Mouse (Mus musculus) large intestine, adult 2 months (tissue): Measurements from ENCODE around the gene Vstm4. TPM values are rescaled to one million over a fixed set of nuclear protein-coding genes. Genes with fewer than 3 reads are reported as not detected.

ENCODE experiments used
- DNase-seq: peaks from one replicate; pipeline ENCODE4 v3.0.0-alpha.2; 2012; ENCODE audit warnings: low read depth, low spot score
- WGBS: fragments of 180-500 bp; shearing (Covaris S2); methylation state at CpG from one replicate; pipeline ENCODE4 v1.1.7; 2018; 5-methylcytosine and 5-hydroxymethylcytosine counted together
- polyA plus RNA-seq: library from polyadenylated mRNA; depleted of rRNA; stranded (reverse); fragments of >200 nt; gene quantifications from 2 replicates; pipeline ENCODE4 v1.2.3, GENCODE M21; 2012; rRNA removed

Gene Vstm4
- 2.9 and 3.4 TPM in 2 replicates for polyA plus RNA-seq

GRCm38 (mm10) chr14:32856681-32857328, at the start of gene Vstm4:
TSS of gene Vstm4 (plus strand) at chr14:32856756.
- 3% methylated on average over 59 of the region's 68 CpGs for WGBS
- DNase-seq = no peak

GRCm38 (mm10) chr14:32810111-32810510, 46.4 kb upstream of the Vstm4 start:
- no peak for DNase-seq

- no peak for DNase-seq
- WGBS = 66% methylated on average over 6 of the region's 6 CpGs
These were observed 44.1 kb upstream of the Vstm4 start for GRCm38 (mm10) chr14:32812429-32812828.

GRCm38 (mm10) chr14:32814961-32815360, 41.6 kb upstream of the Vstm4 start:
- 68% methylated on average over 4 of the region's 4 CpGs for WGBS
- DNase-seq = no peak

- 61% methylated on average over 4 of the region's 4 CpGs for WGBS
- DNase-seq = no peak
These were observed 40.0 kb upstream of the Vstm4 start for GRCm38 (mm10) chr14:32816533-32816932.

GRCm38 (mm10) chr14:32817258-32817657, 39.3 kb upstream of the Vstm4 start:
- DNase-seq = no peak
- WGBS = 59% methylated on average over 7 of the region's 7 CpGs

- WGBS = 49% methylated on average over 1 of the region's 1 CpGs
- no peak for DNase-seq
These were observed 37.3 kb upstream of the Vstm4 start for GRCm38 (mm10) chr14:32819297-32819696.

- WGBS = 80% methylated on average over 4 of the region's 4 CpGs
- DNase-seq = no peak
These were observed 33.7 kb upstream of the Vstm4 start for GRCm38 (mm10) chr14:32822812-32823211.

GRCm38 (mm10) chr14:32823861-32824260, 32.7 kb upstream of the Vstm4 start:
- WGBS = 72% methylated on average over 3 of the region's 3 CpGs
- DNase-seq = no peak

- 52% methylated on average over 14 of the region's 14 CpGs for WGBS
- no peak for DNase-seq
These were observed 32.0 kb upstream of the Vstm4 start for GRCm38 (mm10) chr14:32824267-32825150.

- 11% methylated on average over 11 of the region's 11 CpGs for WGBS
- no peak for DNase-seq
These were observed 31.0 kb upstream of the Vstm4 start for GRCm38 (mm10) chr14:32825426-32826032.

- 49% methylated on average over 4 of the region's 4 CpGs for WGBS
- DNase-seq = no peak
These were observed 29.4 kb upstream of the Vstm4 start for GRCm38 (mm10) chr14:32827165-32827564.

GRCm38 (mm10) chr14:32827994-32828650, 28.4 kb upstream of the Vstm4 start:
- DNase-seq = no peak

GRCm38 (mm10) chr14:32833847-32834246, 22.7 kb upstream of the Vstm4 start, which contains the start of gene Fam170b:
TSS of gene Fam170b (plus strand) at chr14:32833962.
- WGBS = 65% methylated on average over 8 of the region's 8 CpGs
- no peak for DNase-seq

More at GRCm38 (mm10) chr14:32827994-32828650, 28.4 kb upstream of the Vstm4 start:
- 39% methylated on average over 6 of the region's 6 CpGs for WGBS

GRCm38 (mm10) chr14:32835181-32835580, 21.4 kb upstream of the Vstm4 start:
- DNase-seq = no peak

GRCm38 (mm10) chr14:32835596-32835995, 21.0 kb upstream of the Vstm4 start:
- WGBS = 89% methylated on average over 14 of the region's 14 CpGs
- no peak for DNase-seq

More at GRCm38 (mm10) chr14:32835181-32835580, 21.4 kb upstream of the Vstm4 start:
- WGBS = 73% methylated on average over 14 of the region's 14 CpGs

GRCm38 (mm10) chr14:32836191-32836590, 20.4 kb upstream of the Vstm4 start:
- no peak for DNase-seq
- WGBS = 92% methylated on average over 11 of the region's 11 CpGs

- DNase-seq = no peak
These were observed 14.5 kb upstream of the Vstm4 start for GRCm38 (mm10) chr14:32842052-32842451.

- no peak for DNase-seq
- WGBS = 87% methylated on average over 4 of the region's 4 CpGs
These were observed 2.5 kb upstream of the Vstm4 start for GRCm38 (mm10) chr14:32854059-32854458.

- 27% methylated on average over 5 of the region's 5 CpGs for WGBS
- DNase-seq = no peak
These were observed 310 bp upstream of the Vstm4 start for GRCm38 (mm10) chr14:32856246-32856645.
